Mouse (Mus musculus) ES-E14 (cell line): ENCODE measurements around the gene Chmp5.

Source experiments
- HCFC1 ChIP-seq: IDR thresholded peaks from 2 replicates; pipeline ENCODE4 v1.6.1; 2012; ENCODE audit warnings: low read length, inconsistent platforms, borderline replicate concordance; ENCODE audit not compliant: insufficient read depth
- ZC3H11A ChIP-seq: IDR thresholded peaks from 2 replicates; pipeline ENCODE4 v1.6.1; 2012; ENCODE audit warnings: low read depth, mild to moderate bottlenecking, inconsistent platforms, low read length, borderline replicate concordance

DNA sequence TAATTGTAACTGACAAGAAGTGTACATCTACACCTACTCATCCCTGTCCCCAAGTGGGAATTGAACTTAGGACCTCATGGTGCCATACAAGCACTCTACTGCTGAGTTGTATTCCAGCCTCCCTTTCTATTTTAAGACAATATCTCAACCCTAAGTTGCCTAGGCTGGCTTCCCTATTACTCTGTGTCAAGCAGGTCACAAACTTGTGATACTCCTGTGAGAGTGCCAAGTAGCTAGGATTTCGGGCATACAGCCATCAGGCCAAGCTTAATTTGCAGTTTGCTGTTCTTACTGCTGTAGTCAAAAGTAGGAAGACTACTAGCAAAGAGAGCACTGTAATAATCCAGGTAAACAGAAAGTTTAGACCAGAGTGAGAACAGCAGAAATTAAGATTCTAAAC is 35.5 kb downstream of the Chmp5 start:
- TF ChIP-seq ZC3H11A: no peak
- TF ChIP-seq HCFC1: no peak
